Mouse (Mus musculus) liver, embryonic 14.5 days (tissue): ENCODE data around the gene H1foo. TPM values are rescaled to one million over a fixed set of nuclear protein-coding genes. Genes with fewer than 3 reads are reported as not detected.

ENCODE experiments used
- ATAC-seq: fragments of 200-750 bp; cut with Nextera tagmentation; 2 replicates; pipeline ENCODE4 v1.8.0; 2017; ENCODE audit warnings: moderate number of reproducible peaks, mild to moderate bottlenecking, moderate library complexity; ENCODE audit not compliant: insufficient read depth
- DNase-seq, 3 experiments: peaks; one replicate each; pipeline ENCODE4 v3.0.0-alpha.2; 2012 to 2013; ENCODE audit warnings: low read depth in 3 of 3, low spot score in 3 of 3
- H3K27ac ChIP-seq: fragments of 300-500 bp; sonication (generic); 2 replicates; pipeline ENCODE4 v1.5.1; 2014; ENCODE audit warnings: moderate library complexity, mild to moderate bottlenecking, control low read depth, inconsistent platforms
- H3K27me3 ChIP-seq: fragments of 300-500 bp; sonication (generic); 2 replicates; pipeline ENCODE4 v1.6.1; 2014; ENCODE audit warnings: mild to moderate bottlenecking, low read length, moderate library complexity; ENCODE audit not compliant: control insufficient read depth, insufficient read depth
- H3K36me3 ChIP-seq: fragments of 300-500 bp; sonication (generic); replicated peaks from 2 replicates; pipeline ENCODE4 v1.6.1; 2014; ENCODE audit warnings: low read depth; ENCODE audit not compliant: control insufficient read depth, insufficient read depth
- H3K4me1 ChIP-seq, 2 experiments: fragments of 200-500 bp in 1 of 2; fragments of 300-500 bp in 1 of 2; sonication (generic) in 1 of 2; replicated peaks; 2 replicates each; pipeline ENCODE4 v1.6.1; 2012 to 2014; ENCODE audit warnings: antibody characterized with exemption in 1 of 2, inconsistent platforms in 1 of 2, low read length in 1 of 2; ENCODE audit not compliant: control insufficient read depth in 2 of 2, insufficient read depth in 2 of 2
- H3K4me2 ChIP-seq: fragments of 300-500 bp; sonication (generic); 2 replicates; pipeline ENCODE4 v1.6.1; 2014; ENCODE audit warnings: low read depth, mild to moderate bottlenecking, control low read depth, moderate library complexity
- H3K4me3 ChIP-seq, 2 experiments: fragments of 200-500 bp in 1 of 2; fragments of 300-500 bp in 1 of 2; sonication (generic) in 1 of 2; 2 replicates each; pipeline ENCODE4 v1.5.1; 2012 to 2014; ENCODE audit warnings: low read depth in 2 of 2, low read length in 2 of 2, mild to moderate bottlenecking in 2 of 2, control low read depth in 1 of 2, inconsistent platforms in 1 of 2, moderate library complexity in 1 of 2; ENCODE audit not compliant: insufficient read depth in 1 of 2
- H3K9ac ChIP-seq: fragments of 300-500 bp; sonication (generic); replicated peaks from 2 replicates; pipeline ENCODE4 v1.6.1; 2014; ENCODE audit warnings: mild to moderate bottlenecking, control low read depth, moderate library complexity
- H3K9me3 ChIP-seq: fragments of 300-500 bp; sonication (generic); 2 replicates; pipeline ENCODE4 v1.6.1; 2016; ENCODE audit warnings: low read length, mixed read lengths; ENCODE audit not compliant: control insufficient read depth
- CTCF ChIP-seq: IDR thresholded peaks from 2 replicates; pipeline ENCODE4 v1.5.1; 2016; ENCODE audit warnings: antibody characterized with exemption, low read depth, control low read depth
- EP300 ChIP-seq: IDR thresholded peaks from 2 replicates; pipeline ENCODE4 v1.6.1; 2016; ENCODE audit warnings: antibody characterized with exemption, low read depth
- WGBS: fragments of 180-500 bp; shearing (Covaris S2); extraction: QIAGEN DNeasy Blood & Tissue Kit; methylation state at CpG from one replicate; pipeline ENCODE4 v1.1.7; 2014; ENCODE audit not compliant: insufficient replicate concordance; 5-methylcytosine and 5-hydroxymethylcytosine counted together
- polyA plus RNA-seq, 2 experiments: library from polyadenylated mRNA; depleted of rRNA in 1 of 2; stranded (reverse) in 1 of 2; unstranded in 1 of 2; fragments of >200 nt; fragmentation: Nextera tagmentation in 1 of 2; extraction: Ambion mirVana in 1 of 2; gene quantifications; 2 replicates each; pipeline versions ENCODE4 v1.2.1 to v1.2.3; 2012 to 2014

Gene H1foo
- polyA plus RNA-seq, 2 experiments, result not detected

DNA sequence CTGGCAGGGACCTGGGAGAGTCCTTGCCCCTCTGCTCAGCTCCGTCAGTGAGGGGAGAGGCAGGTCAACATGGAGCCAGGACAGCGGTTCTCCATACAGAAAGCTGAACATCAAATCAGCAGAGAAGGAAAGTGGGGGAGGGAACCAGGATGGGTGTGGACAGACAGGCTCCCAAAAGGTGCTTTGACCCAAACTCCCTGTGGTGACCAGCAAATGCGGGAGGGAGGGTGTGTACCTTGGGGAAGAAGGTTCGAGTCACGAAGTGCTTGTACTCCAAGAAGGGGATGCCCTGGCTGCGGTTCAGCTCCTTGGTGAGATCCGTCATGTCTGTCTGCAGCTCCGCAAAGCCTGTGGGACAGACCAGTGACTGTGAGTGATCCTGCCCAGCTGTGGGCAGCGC, 18.9 kb downstream of the H1foo start:
- DNase-seq, result no peak
- 77% methylated on average over 9 of the region's 9 CpGs for WGBS

DNA sequence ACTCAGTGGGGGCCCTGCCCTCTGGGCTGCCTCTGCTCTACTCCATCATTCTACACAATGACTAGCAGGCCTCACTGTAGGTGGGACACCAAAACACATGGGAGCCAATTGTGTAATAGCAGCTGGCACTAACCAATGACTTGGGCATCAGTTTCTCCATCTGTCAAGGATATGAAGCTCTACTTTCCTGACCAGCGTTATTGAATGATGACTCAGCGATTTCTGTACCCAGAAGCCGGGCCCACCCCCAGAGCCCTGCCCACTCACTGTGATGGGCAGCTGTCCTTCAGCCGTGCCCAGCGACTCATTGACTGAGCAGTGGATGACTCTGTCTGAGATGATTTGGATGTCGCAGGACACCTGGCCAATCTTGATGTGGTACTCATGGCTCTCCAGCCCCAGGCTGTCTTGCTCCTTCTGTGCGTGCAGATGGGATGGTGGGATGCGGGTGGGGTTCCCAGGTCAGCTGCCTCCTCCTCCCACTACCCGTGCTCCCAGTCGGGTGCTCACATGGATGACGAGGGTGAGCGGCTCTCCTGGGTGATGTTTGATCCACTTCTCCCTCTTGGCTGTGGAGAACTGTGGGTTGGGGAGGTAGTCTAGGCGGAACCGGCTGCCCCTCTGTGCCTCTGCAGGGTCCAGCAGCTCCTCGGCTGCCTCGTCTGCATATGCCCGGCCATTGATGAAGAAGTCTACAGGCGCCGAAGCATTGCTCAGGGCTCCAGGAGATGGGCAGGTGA, 21.7 kb downstream of the H1foo start:
- Histone ChIP-seq H3K27ac (no peak overlapping the region), H3K4me1 (no peaks in the 10 kb centered on the region), H3K27me3 (no peaks in the 10 kb centered on the region), H3K9ac (no peak overlapping the region), H3K4me2 (no peak overlapping the region), H3K4me3 (no peak overlapping the region), H3K36me3 (no peaks in the 10 kb centered on the region), H3K9me3 (no peaks in the 10 kb centered on the region)
- ATAC-seq, result no peak
- 75% methylated on average over 19 of the region's 19 CpGs for WGBS
- TF ChIP-seq EP300 (no peak), CTCF (no peak)
- DNase-seq, result no peak

More for the DNA sequence above, 18.9 kb downstream of the H1foo start:
- ATAC-seq, result no peak
- TF ChIP-seq CTCF (no peak), EP300 (no peak)
- Histone ChIP-seq H3K27me3 (no peaks in the 10 kb centered on the region), H3K9ac (no peak overlapping the region), H3K36me3 (no peaks in the 10 kb centered on the region), H3K4me1 (no peaks in the 10 kb centered on the region), H3K9me3 (no peaks in the 10 kb centered on the region), H3K4me3 (no peak overlapping the region), H3K4me2 (no peak overlapping the region), H3K27ac (no peak overlapping the region)

DNA sequence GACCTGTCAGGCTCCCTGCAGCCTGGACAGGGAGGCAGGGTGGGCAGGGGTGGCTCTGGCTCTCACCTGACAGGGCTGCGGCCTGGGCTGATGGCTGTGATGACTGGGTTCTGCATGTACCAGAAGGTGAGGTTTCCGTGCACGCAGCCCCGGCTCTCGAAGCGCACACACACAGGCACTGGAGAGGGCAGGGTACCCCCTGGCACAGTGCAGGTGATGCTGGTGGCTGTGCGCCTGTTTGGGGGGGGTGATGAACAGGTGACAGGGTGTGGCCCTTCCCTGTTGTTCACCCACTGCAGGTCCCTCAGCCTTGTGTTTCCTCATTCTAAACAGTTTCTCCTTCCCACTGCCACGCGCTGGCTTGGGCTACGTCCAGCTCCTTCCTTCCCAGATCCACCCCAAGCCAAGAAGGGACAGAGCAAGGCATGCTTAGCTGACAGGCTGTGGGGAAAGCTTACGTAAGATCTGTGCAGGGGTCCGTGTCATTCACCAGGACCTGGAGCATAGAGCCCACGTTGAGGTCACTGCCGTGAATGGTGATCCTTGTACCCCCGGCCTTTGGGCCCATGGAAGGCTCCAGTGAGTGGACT, 22.6 kb downstream of the H1foo start:
- Histone ChIP-seq H3K27ac (no peak overlapping the region), H3K4me2 (no peak overlapping the region), H3K4me1 (no peaks in the 10 kb centered on the region), H3K27me3 (no peaks in the 10 kb centered on the region), H3K9ac (no peak overlapping the region), H3K4me3 (no peak overlapping the region), H3K9me3 (no peaks in the 10 kb centered on the region), H3K36me3 (no peaks in the 10 kb centered on the region)
- DNase-seq (no peak), ATAC-seq (no peak)
- 80% methylated on average over 15 of the region's 15 CpGs for WGBS
- TF ChIP-seq CTCF (no peak), EP300 (no peak)

DNA sequence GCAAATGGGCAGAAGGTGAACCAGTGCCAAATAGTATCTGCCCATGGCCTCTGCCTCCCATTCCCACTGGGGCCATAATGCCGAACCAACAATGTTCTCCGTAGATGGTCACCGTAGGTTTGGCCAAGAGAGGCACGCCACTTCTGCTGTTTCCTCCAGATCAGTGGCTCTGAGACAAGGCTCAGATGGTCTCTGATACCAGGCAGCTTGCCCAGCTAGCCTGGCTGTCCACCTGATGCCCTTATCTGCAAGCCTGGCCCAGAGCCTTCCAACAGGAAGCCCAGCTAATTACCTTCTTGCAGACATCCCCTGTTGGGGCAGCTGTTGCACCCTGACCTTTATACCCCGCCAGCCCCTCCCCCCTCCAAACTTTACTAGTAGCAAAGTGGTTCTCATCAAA, 23.3 kb downstream of the H1foo start:
- TF ChIP-seq CTCF (no peak), EP300 (no peak)
- H3K9me3 ChIP-seq, result no peaks in the 10 kb centered on the region
- ATAC-seq (no peak), DNase-seq (no peak)
- H3K9ac ChIP-seq, result no peak overlapping the region
- no peak overlapping the region for H3K27ac ChIP-seq
- no peaks in the 10 kb centered on the region for H3K36me3 ChIP-seq
- no peak overlapping the region for H3K4me3 ChIP-seq
- H3K4me2 ChIP-seq, result no peak overlapping the region
- H3K4me1 ChIP-seq, result no peaks in the 10 kb centered on the region
- 73% methylated on average over 5 of the region's 5 CpGs for WGBS
- no peaks in the 10 kb centered on the region for H3K27me3 ChIP-seq

DNA sequence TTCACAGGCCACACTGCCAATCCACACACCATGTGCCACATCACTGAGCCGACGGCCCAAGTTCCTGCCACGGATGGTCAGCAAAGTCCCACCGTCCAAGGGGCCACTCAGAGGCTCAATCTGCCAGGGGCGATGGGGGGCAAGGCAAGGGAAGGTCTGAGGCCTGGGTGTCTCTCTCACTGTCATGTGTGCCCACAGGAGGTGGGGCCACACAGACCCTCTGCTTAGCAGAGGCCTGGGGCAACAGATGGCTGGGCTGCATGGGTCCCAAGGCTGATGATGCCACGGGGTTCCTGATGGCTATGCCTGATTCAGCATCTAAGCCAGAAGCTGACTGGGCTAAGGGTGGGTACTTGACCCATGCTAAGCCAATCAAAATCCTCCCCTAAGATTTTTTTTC, 24.0 kb downstream of the H1foo start:
- no peak for TF ChIP-seq CTCF
- no peak for TF ChIP-seq EP300
- H3K4me1 ChIP-seq, result no peaks in the 10 kb centered on the region

More for the DNA sequence above, 24.0 kb downstream of the H1foo start:
- Histone ChIP-seq H3K4me2 (no peak overlapping the region), H3K4me3 (no peak overlapping the region), H3K27ac (no peak overlapping the region), H3K9me3 (no peaks in the 10 kb centered on the region), H3K27me3 (no peaks in the 10 kb centered on the region), H3K9ac (no peak overlapping the region), H3K36me3 (no peaks in the 10 kb centered on the region)
- ATAC-seq, result no peak
- DNase-seq, result no peak
- WGBS, result 69% methylated on average over 6 of the region's 6 CpGs
